Mouse (Mus musculus) right cerebral cortex, postnatal 36 days (tissue): ENCODE results near the gene Elp5.
"Not testable (repeated sequence)": the region's sequence is repeated elsewhere in the genome, so short reads cannot be mapped to it uniquely, and the experiment has no call there.

Experiments used
- DNase-seq, 2 experiments: peaks; one replicate each; pipeline ENCODE4 v3.0.0; 2022; ENCODE audit warnings: low spot score in 2 of 2, mixed read lengths in 1 of 2

The Elp5 gene

GRCm38 (mm10) chr11:69935137-69935879 lies 47.0 kb downstream of the Elp5 start, which contains the start of gene Ybx2:
TSS of gene Ybx2 (plus strand) at chr11:69935796.
- peak; percentile 80 to 82 for DNase-seq

- DNase-seq = no peak
Measured at GRCm38 (mm10) chr11:69934681-69935080, 47.6 kb downstream of the Elp5 start.

- peak; percentile 56 to 66 for DNase-seq
Measured at GRCm38 (mm10) chr11:69934169-69934568, 48.1 kb downstream of the Elp5 start.

- no peak for DNase-seq
Measured at GRCm38 (mm10) chr11:69933066-69933465, 49.3 kb downstream of the Elp5 start.

- no peak for DNase-seq
Measured at GRCm38 (mm10) chr11:69932254-69932653, 50.1 kb downstream of the Elp5 start.

DNA sequence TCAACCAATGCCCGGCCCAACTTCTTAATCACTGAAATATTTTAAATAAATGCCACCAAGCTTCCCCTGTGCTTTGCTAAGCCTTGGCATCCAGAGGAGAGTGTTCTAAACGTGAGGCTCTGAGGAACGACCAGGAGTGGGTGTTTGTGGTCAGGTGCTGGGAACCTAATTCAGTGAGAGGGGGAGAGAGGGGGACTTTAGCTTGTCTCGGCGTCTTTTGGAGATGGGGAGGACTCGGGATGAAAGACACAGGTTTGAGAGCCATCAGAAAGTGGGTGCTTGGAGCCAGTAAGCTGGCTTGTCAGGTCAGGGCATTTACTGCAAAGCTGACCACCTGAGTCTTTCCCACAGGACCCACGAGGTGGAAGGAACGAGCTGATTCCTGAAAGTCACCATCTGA lies 50.5 kb downstream of the Elp5 start:
- DNase-seq = no peak

GRCm38 (mm10) chr11:69930967-69931537 lies 51.3 kb downstream of the Elp5 start:
- no peak for DNase-seq

GRCm38 (mm10) chr11:69930176-69930575 lies 52.1 kb downstream of the Elp5 start:
- DNase-seq = not testable (repeated sequence)

GRCm38 (mm10) chr11:69929712-69930111 lies 52.6 kb downstream of the Elp5 start:
- no peak for DNase-seq

DNA sequence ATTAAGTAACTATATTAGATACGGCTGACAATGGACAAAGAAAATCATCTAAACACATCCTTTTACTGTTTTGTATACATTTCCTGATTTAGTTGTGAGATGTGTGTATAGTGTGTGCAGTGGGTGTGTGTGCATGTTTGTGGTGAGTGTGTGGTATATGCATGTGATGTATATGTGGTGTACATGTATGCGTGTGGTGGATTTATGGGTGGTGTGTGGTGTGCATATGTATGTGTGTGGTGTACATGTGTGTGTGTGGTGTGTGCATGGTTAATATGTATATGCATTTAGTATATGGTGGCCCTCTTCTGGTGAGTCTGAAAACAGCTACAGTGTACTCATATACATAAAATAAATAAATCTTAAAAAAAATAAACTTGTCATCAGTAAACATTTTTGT lies 54.8 kb downstream of the Elp5 start:
- DNase-seq = no peak

DNA sequence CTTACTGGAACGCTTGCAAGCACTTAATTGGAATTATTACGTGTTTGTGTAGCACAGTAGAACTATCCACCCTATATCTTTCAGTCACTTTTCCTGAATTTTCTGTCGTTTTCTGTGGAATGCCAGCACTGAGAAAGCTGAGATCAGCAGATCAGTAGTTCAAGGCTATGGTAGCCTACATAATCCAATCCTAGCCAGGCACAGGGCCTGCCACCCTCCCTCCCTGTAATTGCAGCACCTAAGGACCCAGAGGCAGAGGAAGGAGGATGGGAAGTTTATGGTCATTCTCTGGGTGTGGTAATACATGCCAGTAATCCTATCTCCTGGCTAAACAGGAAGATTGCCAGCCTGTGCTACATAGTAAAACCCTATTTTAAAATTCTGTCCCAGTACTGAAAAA lies 59.5 kb downstream of the Elp5 start:
- no peak for DNase-seq

- DNase-seq = no peak
Measured at GRCm38 (mm10) chr11:69922012-69922756, 60.1 kb downstream of the Elp5 start.

DNA sequence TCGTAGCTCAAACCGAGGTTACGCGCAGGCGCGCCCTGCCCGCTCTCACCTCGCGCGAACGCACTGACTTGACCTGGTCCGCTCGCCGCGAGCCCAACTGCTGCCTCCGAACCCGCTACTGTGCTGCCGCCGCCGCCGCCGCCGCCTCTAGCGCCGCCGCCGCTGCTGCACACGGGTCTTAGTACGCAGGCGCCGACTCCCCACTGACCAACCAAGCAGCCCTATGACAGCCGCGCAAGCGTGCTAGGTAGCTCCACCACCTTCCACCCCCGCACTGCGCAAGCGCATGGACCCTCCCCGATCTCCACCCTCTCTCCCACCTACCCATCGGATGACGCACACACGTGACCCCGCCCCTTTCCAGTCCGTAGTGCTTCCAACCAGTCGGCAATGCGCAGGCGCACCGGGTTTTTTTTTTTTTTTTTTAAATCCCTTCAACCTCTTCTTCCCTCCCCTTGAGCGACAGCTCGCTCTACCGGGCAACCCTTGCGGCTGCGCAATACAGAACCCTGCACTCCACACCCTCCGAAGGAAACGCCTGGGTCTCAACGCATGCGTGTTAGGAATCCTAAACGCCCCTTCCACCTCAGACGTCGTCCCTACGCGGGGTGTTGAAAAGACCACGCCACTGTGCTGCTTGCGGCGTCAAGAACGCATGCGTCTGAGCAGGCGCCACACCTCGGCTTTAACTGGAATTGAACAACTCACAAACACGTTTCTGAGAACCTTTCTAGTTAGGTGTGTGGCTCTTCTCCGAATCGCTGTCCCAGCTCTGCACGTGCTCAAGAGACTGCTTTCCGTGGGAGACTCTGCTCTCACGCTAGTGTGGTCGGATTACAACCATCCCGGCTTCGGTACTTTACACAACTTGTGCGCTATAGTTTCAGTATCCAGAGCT lies 61.0 kb downstream of the Elp5 start, which contains the start of gene Eif5a:
TSS of gene Eif5a (minus strand) at position 845 of the 898 bp plus-strand sequence.
- peak; percentile 100 for DNase-seq

DNA sequence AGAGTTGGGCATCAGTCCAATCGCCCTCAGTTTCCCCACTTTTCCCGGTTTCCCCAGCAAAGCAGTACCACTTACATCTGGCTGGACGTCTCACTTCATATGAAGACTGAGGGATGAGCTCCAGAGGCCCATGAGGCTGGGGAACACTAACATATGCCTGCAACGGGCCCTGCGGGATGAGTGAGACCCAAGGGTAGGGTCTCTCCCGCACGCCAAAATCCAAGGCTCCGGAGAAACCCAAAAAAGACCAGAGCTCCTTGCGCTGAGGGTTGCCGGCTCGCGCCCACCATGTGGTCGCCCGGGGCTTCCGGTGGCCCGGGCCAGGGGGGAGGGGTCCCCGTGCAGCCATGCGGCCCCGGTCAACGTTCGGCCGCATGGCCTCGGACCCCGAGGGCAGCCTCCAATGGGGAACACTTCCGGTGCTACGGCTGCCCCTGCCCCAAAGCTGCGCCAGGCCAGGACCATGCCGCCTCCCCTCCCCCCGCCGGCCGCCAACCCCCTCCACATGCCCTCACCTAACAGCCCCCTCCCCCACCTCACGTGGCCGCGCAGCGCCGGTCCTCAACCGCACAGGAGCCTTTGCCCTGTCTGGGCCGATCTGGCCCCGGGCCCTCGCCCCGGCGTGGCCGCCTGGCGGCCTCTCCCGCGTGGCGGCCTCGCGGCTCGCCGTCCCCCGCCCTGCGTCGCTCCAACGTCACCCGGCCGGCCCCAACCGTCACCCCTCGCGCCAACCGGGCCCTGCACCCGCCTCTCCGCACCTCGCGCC lies 61.9 kb downstream of the Elp5 start:
- DNase-seq = no peak

DNA sequence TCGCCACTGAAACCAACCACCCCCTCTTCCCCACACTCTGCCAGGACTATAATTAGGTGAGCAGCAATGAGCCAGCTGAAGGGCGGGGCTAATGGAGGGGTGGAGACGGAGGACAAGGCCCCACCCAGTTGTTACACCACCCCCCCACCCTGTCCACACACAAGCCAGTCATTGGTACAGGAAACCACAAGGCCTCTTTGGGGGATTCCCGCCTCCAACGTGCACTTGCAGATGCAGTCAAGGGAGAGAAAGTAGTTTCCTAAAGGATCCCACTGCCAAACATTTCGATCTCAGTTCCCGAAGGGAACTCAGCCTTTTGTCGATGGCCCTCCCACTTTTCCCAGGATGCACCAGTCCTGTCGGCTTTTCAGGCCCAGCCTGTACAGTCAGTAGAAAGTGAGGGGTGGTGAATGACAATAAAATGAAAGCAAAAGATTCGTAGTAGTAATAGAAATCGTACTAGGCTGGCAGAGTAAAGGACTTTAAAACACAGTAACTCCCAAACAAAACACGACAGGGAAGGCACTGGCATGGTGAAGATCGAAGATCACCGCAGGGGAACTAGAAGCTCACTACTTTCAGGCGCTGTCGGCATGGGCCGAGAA lies 62.6 kb downstream of the Elp5 start:
- no peak for DNase-seq

- DNase-seq = no peak
Measured at GRCm38 (mm10) chr11:69919053-69919452, 63.3 kb downstream of the Elp5 start.
